Mouse (Mus musculus): ENCODE results near the gene Loxl3.

- TF ChIP-seq POLR2A (IDR thresholded peaks at IDR 0.05; ENCODE audit: low read depth, low read length) (no peak), CTCF (conservative IDR thresholded peaks at IDR 0.05; ENCODE audit: insufficient read depth, insufficient read length, low read depth, low read length) (no peak)
These were observed 46.5 kb upstream of the Loxl3 start for GRCm38 (mm10) chr6:82987411-82987971.

Data from kidney, adult 2 months (tissue).